Mouse (Mus musculus) CH12.LX (cell line): ENCODE data around the gene Agpat3. TPM values are rescaled to one million over a fixed set of nuclear protein-coding genes. Genes with fewer than 3 reads are reported as not detected.
A peak's percentile ranks its signal among the peaks of the same experiment; 100 is the strongest.

Experiments used
- DNase-seq: peaks from one replicate; pipeline ENCODE4 v3.0.0-alpha.2; 2013; ENCODE audit errors: extremely low read depth
- H3K27ac ChIP-seq: 2 replicates; pipeline ENCODE4 v1.5.1; 2012; ENCODE audit warnings: low read depth, mild to moderate bottlenecking, control low read depth, moderate library complexity; ENCODE audit not compliant: insufficient read depth
- H3K27me3 ChIP-seq: replicated peaks from 2 replicates; pipeline ENCODE3; 2012; ENCODE audit warnings: inconsistent platforms
- H3K36me3 ChIP-seq, 2 experiments: replicated peaks in 1 of 2; 2 replicates each; pipeline versions ENCODE3 to v1.6.1; 2012; ENCODE audit warnings: inconsistent platforms in 1 of 2, low read length in 1 of 2, mild to moderate bottlenecking in 1 of 2, mixed read lengths in 1 of 2, moderate library complexity in 1 of 2; ENCODE audit not compliant: control insufficient read depth in 1 of 2, insufficient read depth in 1 of 2
- H3K4me1 ChIP-seq, 2 experiments: 2 replicates each; pipeline ENCODE4 v1.6.1; 2012; ENCODE audit warnings: inconsistent platforms in 1 of 2, moderate library complexity in 1 of 2; ENCODE audit not compliant: insufficient read depth in 2 of 2, control insufficient read depth in 1 of 2
- H3K4me2 ChIP-seq: 2 replicates; pipeline ENCODE4 v1.6.1; 2012; ENCODE audit warnings: low read depth, mild to moderate bottlenecking, control low read depth; ENCODE audit not compliant: poor library complexity, insufficient read depth, severe bottlenecking
- H3K4me3 ChIP-seq, 3 experiments: fragments of 150-350 bp in 1 of 3; sonication (generic) in 1 of 3; replicated peaks in 1 of 3; 2 replicates each; pipeline versions ENCODE3 to v1.5.1; 2011 to 2012; ENCODE audit warnings: low read depth in 2 of 3, low read length in 2 of 3, mild to moderate bottlenecking in 2 of 3, moderate library complexity in 2 of 3, control low read depth in 1 of 3, improper control_type of control experiment in 1 of 3, inconsistent platforms in 1 of 3, mixed read lengths in 1 of 3; ENCODE audit not compliant: poor library complexity in 1 of 3
- H3K79me2 ChIP-seq: replicated peaks from 2 replicates; pipeline ENCODE4 v1.6.1; 2012; ENCODE audit warnings: mild to moderate bottlenecking, moderate library complexity; ENCODE audit not compliant: control insufficient read depth, poor library complexity, insufficient read depth, severe bottlenecking; ENCODE audit errors: extremely low read depth
- H3K9ac ChIP-seq: 2 replicates; pipeline ENCODE4 v1.6.1; 2012; ENCODE audit warnings: low read depth, mild to moderate bottlenecking, control low read depth, moderate library complexity; ENCODE audit not compliant: insufficient read depth
- H3K9me3 ChIP-seq: replicated peaks from 2 replicates; pipeline ENCODE3; 2012; ENCODE audit warnings: low read length, inconsistent platforms, mixed read lengths
- BHLHE40 ChIP-seq: IDR thresholded peaks from 2 replicates; pipeline ENCODE4 v1.6.1; 2011; ENCODE audit warnings: mild to moderate bottlenecking, low read depth, low read length, improper control_type of control experiment
- CHD1 ChIP-seq: IDR thresholded peaks from 2 replicates; pipeline ENCODE4 v1.6.1; 2012; ENCODE audit warnings: low read depth, low read length, improper control_type of control experiment, inconsistent platforms
- CHD2 ChIP-seq: IDR thresholded peaks from 2 replicates; pipeline ENCODE4 v1.6.1; 2011; ENCODE audit warnings: low read length, improper control_type of control experiment
- CTCF ChIP-seq, 2 experiments: IDR thresholded peaks in 1 of 2; conservative IDR thresholded peaks in 1 of 2; 2 replicates each; pipeline ENCODE4 v1.5.1; 2011 to 2012; ENCODE audit warnings: low read depth in 2 of 2, low read length in 2 of 2, improper control_type of control experiment in 1 of 2, inconsistent platforms in 1 of 2, mild to moderate bottlenecking in 1 of 2, moderate library complexity in 1 of 2
- ELF1 ChIP-seq: IDR thresholded peaks from 2 replicates; pipeline ENCODE4 v1.6.1; 2014; ENCODE audit warnings: low read depth, mild to moderate bottlenecking, inconsistent platforms, low read length, improper control_type of control experiment
- EP300 ChIP-seq: IDR thresholded peaks from 2 replicates; pipeline ENCODE4 v1.6.1; 2011; ENCODE audit warnings: low read length, improper control_type of control experiment
- ETS1 ChIP-seq: conservative IDR thresholded peaks from 2 replicates; pipeline ENCODE4 v1.6.1; 2012; ENCODE audit warnings: low read depth, mild to moderate bottlenecking, inconsistent platforms, low read length, improper control_type of control experiment, moderate library complexity
- GABPA ChIP-seq: IDR thresholded peaks from 2 replicates; pipeline ENCODE4 v1.6.1; 2012; ENCODE audit warnings: low read depth, low read length, improper control_type of control experiment, inconsistent platforms; ENCODE audit not compliant: insufficient replicate concordance
- HCFC1 ChIP-seq: IDR thresholded peaks from 2 replicates; pipeline ENCODE4 v1.6.1; 2012; ENCODE audit warnings: low read depth, mild to moderate bottlenecking, inconsistent platforms, low read length, improper control_type of control experiment
- IRF4 ChIP-seq: IDR thresholded peaks from 2 replicates; pipeline ENCODE4 v1.6.1; 2014; ENCODE audit warnings: low read depth, mild to moderate bottlenecking, inconsistent platforms, low read length, improper control_type of control experiment
- JUN ChIP-seq: IDR thresholded peaks from 2 replicates; pipeline ENCODE4 v1.6.1; 2011; ENCODE audit warnings: low read depth, mild to moderate bottlenecking, low read length, improper control_type of control experiment, moderate library complexity; ENCODE audit not compliant: insufficient read depth
- JUND ChIP-seq: conservative IDR thresholded peaks from 2 replicates; pipeline ENCODE4 v1.6.1; 2011; ENCODE audit warnings: low read depth, low read length, improper control_type of control experiment
- KAT2A ChIP-seq: IDR thresholded peaks from 2 replicates; pipeline ENCODE4 v1.6.1; 2012; ENCODE audit warnings: low read length, improper control_type of control experiment, inconsistent platforms; ENCODE audit not compliant: insufficient replicate concordance
- MAFK ChIP-seq: IDR thresholded peaks from 2 replicates; pipeline ENCODE4 v1.6.1; 2011; ENCODE audit warnings: low read length, improper control_type of control experiment; ENCODE audit not compliant: insufficient replicate concordance
- MAZ ChIP-seq: IDR thresholded peaks from 2 replicates; pipeline ENCODE4 v1.6.1; 2012; ENCODE audit warnings: low read depth, mild to moderate bottlenecking, inconsistent platforms, low read length, improper control_type of control experiment, moderate library complexity
- MEF2A ChIP-seq: IDR thresholded peaks from 2 replicates; pipeline ENCODE4 v1.6.1; 2014; ENCODE audit warnings: low read depth, mild to moderate bottlenecking, inconsistent platforms, low read length, improper control_type of control experiment, borderline replicate concordance
- MXI1 ChIP-seq: IDR thresholded peaks from 2 replicates; pipeline ENCODE4 v1.6.1; 2011; ENCODE audit warnings: mild to moderate bottlenecking, low read depth, low read length, improper control_type of control experiment
- MYC ChIP-seq: IDR thresholded peaks from 2 replicates; pipeline ENCODE4 v1.6.1; 2011; ENCODE audit warnings: low read depth, mild to moderate bottlenecking, improper control_type of control experiment, low read length
- NELFE ChIP-seq: IDR thresholded peaks from 2 replicates; pipeline ENCODE4 v1.6.1; 2011; ENCODE audit warnings: low read depth, low read length, improper control_type of control experiment
- NRF1 ChIP-seq: IDR thresholded peaks from 2 replicates; pipeline ENCODE4 v1.6.1; 2014; ENCODE audit warnings: low read depth, mild to moderate bottlenecking, inconsistent platforms, low read length, improper control_type of control experiment, moderate library complexity
- POLR2A ChIP-seq: IDR thresholded peaks from 2 replicates; pipeline ENCODE4 v1.6.1; 2011; ENCODE audit warnings: low read depth, mild to moderate bottlenecking, improper control_type of control experiment, low read length
- POLR2AphosphoS2 ChIP-seq: IDR thresholded peaks from 2 replicates; pipeline ENCODE4 v1.6.1; 2011; ENCODE audit warnings: low read depth, low read length, improper control_type of control experiment
- RCOR1 ChIP-seq: conservative IDR thresholded peaks from 2 replicates; pipeline ENCODE4 v1.6.1; 2012; ENCODE audit warnings: low read depth, mild to moderate bottlenecking, inconsistent platforms, low read length, improper control_type of control experiment
- SMC3 ChIP-seq: IDR thresholded peaks from 2 replicates; pipeline ENCODE4 v1.6.1; 2011; ENCODE audit warnings: low read depth, low read length, improper control_type of control experiment
- TBP ChIP-seq: conservative IDR thresholded peaks from 2 replicates; pipeline ENCODE4 v1.6.1; 2011; ENCODE audit warnings: low read depth, low read length, improper control_type of control experiment
- TCF12 ChIP-seq: IDR thresholded peaks from 2 replicates; pipeline ENCODE4 v1.6.1; 2014; ENCODE audit warnings: low read depth, mild to moderate bottlenecking, inconsistent platforms, low read length, improper control_type of control experiment
- UBTF ChIP-seq: IDR thresholded peaks from 2 replicates; pipeline ENCODE4 v1.6.1; 2012; ENCODE audit warnings: low read depth, mild to moderate bottlenecking, inconsistent platforms, low read length, improper control_type of control experiment, moderate library complexity
- ZKSCAN1 ChIP-seq: IDR thresholded peaks from 2 replicates; pipeline ENCODE4 v1.6.1; 2012; ENCODE audit warnings: low read depth, inconsistent platforms, low read length, improper control_type of control experiment, borderline replicate concordance
- ZMIZ1 ChIP-seq: IDR thresholded peaks from 2 replicates; pipeline ENCODE4 v1.6.1; 2012; ENCODE audit warnings: low read depth, mild to moderate bottlenecking, inconsistent platforms, low read length, improper control_type of control experiment
- ZNF384 ChIP-seq: IDR thresholded peaks from 2 replicates; pipeline ENCODE4 v1.6.1; 2012; ENCODE audit warnings: low read depth, low read length, improper control_type of control experiment, inconsistent platforms
- dilution Hi-C: fragments of 300-500 bp; cut with MboI; formaldehyde crosslinking; loops from 2 replicates; pipeline ENCODE4 v1.14.3; 2020; ENCODE audit warnings: low sequenced_read_pairs; ENCODE audit not compliant: extremely low pct_unique_long_range_greater_than_20kb, extremely low pct_ligation_motif_present
- in situ Hi-C: fragments of 300-500 bp; cut with MboI; formaldehyde crosslinking; loops from 3 replicates; pipeline ENCODE4 v1.14.3; 2019; ENCODE audit warnings: low sequenced_read_pairs, low pct_ligation_motif_present, low pct_unique_long_range_greater_than_20kb, mixed read lengths
- polyA plus RNA-seq: library from polyadenylated mRNA; unstranded; fragments of >175 nt; gene quantifications from 2 replicates; pipeline ENCODE4 v1.2.1, GENCODE M21; 2012; ENCODE audit warnings: low read depth; ENCODE audit not compliant: insufficient read length
- total RNA-seq, 2 experiments: library from RNA; depleted of rRNA; stranded (reverse); fragments of 300-350 nt in 1 of 2; fragments of >200 nt in 1 of 2; gene quantifications; 2 replicates each; pipeline ENCODE4 v1.2.3; 2012 to 2014

Agpat3 gene
- total and polyA plus RNA-seq, 3 experiments: 36.7 to 67.2 (median 63.1) TPM

- TF ChIP-seq KAT2A (0 out of 2 replicates have a peak, but pooled peaks have one; percentile 45), JUND (no peak), GABPA (no peak), ELF1 (peak; percentile 30; the same call in 1 of the 2 replicates), RCOR1 (peak; percentile 93; the same call in 1 of the 2 replicates), TBP (no peak), MAFK (peak; percentile 50; the same call in 1 of the 2 replicates), BHLHE40 (peak; percentile 85), MEF2A (peak; percentile 87), UBTF (0 out of 2 replicates have a peak, but pooled peaks have one; percentile 8), MAZ (peak; percentile 86), CHD2 (peak; percentile 68), POLR2AphosphoS2 (no peak; the same call in 1 of the 2 replicates), JUN (no peak), ZMIZ1 (peak; percentile 63; the same call in 1 of the 2 replicates), CHD1 (peak; percentile 65; the same call in 1 of the 2 replicates), ETS1 (peak; percentile 92), ZKSCAN1 (no peak), HCFC1 (peak; percentile 40; the same call in 1 of the 2 replicates), TCF12 (peak; percentile 99), POLR2A (peak; percentile 30; the same call in 1 of the 2 replicates), MXI1 (peak; percentile 66), NELFE (peak; percentile 53; the same call in 1 of the 2 replicates), ZNF384 (no peak), MYC (peak; percentile 55; the same call in 1 of the 2 replicates), NRF1 (no peak), EP300 (peak; percentile 91), CTCF (conservative IDR thresholded peaks at IDR 0.05 in 1 of 2, IDR thresholded peaks at IDR 0.05 in 1 of 2; ENCODE audit: low read depth in 2 of 2, low read length in 2 of 2) (no peak), IRF4 (peak; percentile 95), SMC3 (peak; percentile 27)
- Histone ChIP-seq H3K9ac (peak overlapping the region; percentile 34; the same call in 1 of the 2 replicates), H3K27ac (peak overlapping the region; percentile 37; the same call in 1 of the 2 replicates), H3K27me3 (peaks cover 2% of the 10 kb centered on the region), H3K9me3 (peaks cover 20% of the 10 kb centered on the region), H3K4me1 (peaks cover 26 to 38% of the 10 kb centered on the region in 2 experiments), H3K79me2 (no peaks in the 10 kb centered on the region), H3K36me3 (no peaks in the 10 kb centered on the region), H3K4me3 (no peak overlapping the region), H3K4me2 (peak overlapping the region; percentile 90)
- dilution Hi-C loops (no loop called here), in situ Hi-C loops (no loop called here)
- DNase-seq: peak; percentile 68
Observed at GRCm38 (mm10) chr10:78258142-78258675, 94.1 kb downstream of the Agpat3 start.
